10 mouse cellular contexts compared by ENCODE assay signal in genomic region chr3:18868117-18868739, GRCm38 (mm10).
A peak's percentile ranks its signal among the peaks of the same experiment; 100 is the strongest.
DNase-seq lines count a peak whose midpoint lies in the region; ATAC-seq and TF ChIP-seq lines count a peak whose summit lies in the region.
"Had no signal": no experiment of that assay in that cellular context is flagged by ENCODE, and none has a peak within 500 bp of the region (broad histone marks: within the 10 kb centered on the region; RNA-seq: fewer than 3 reads in every experiment).

No protein-coding gene starts in this region.

- peak; percentile 94 for ATAC-seq in lung, embryonic 15.5 days (ENCODE audit: borderline replicate concordance, extremely low read depth, low FRiP score, low TSS enrichment)
- no peak for ATAC-seq in megakaryocyte progenitor cell, adult 5-6 weeks (replicated peaks; ENCODE audit: poor library complexity)

- peak overlapping the region; percentile 53 for H3K27ac ChIP-seq in lung, embryonic 15.5 days
- H3K27ac ChIP-seq in left cerebral cortex, adult 2 months: no peak overlapping the region
- no peak overlapping the region for H3K27ac ChIP-seq in forebrain, embryonic 10.5 days
- H3K27ac ChIP-seq: liver, embryonic 13.5 days had no signal

- peak; percentile 2 for DNase-seq in adrenal gland, adult 8-10 months
- no peak for DNase-seq in adrenal gland, postnatal 36 days
- peak; percentile 5 to 24 for DNase-seq in urinary bladder, adult 18-20 months (ENCODE audit: low spot score in 2 of 2)
- no peak for DNase-seq in urinary bladder, postnatal 25 days (ENCODE audit: low spot score)
- DNase-seq in left cerebral cortex, adult 2 months (ENCODE audit: extremely low spot score in 1 of 2, low spot score in 2 of 2): no peak
- DNase-seq in forebrain, embryonic 10.5 days (ENCODE audit: extremely low spot score, low spot score): no peak
- DNase-seq: liver, embryonic 13.5 days; thymus, postnatal 4 days had no signal

- no peaks in the 10 kb centered on the region for H3K36me3 ChIP-seq in lung, embryonic 15.5 days
- no peaks in the 10 kb centered on the region for H3K36me3 ChIP-seq in forebrain, embryonic 10.5 days (replicated peaks)
- H3K36me3 ChIP-seq: liver, embryonic 13.5 days had no signal

- no peak for TF ChIP-seq CTCF in left cerebral cortex, adult 2 months (IDR thresholded peaks at IDR 0.05)

- WGBS in lung, embryonic 15.5 days: 29% methylated on average over 4 of the region's 4 CpGs
- WGBS in forebrain, embryonic 10.5 days: 84% methylated on average over 4 of the region's 4 CpGs

- peaks cover 8% of the 10 kb centered on the region; the same call in 1 of the 2 replicates for H3K4me1 ChIP-seq in lung, embryonic 15.5 days
- no peaks in the 10 kb centered on the region for H3K4me1 ChIP-seq in forebrain, embryonic 10.5 days
- H3K4me1 ChIP-seq: liver, embryonic 13.5 days had no signal

- H3K4me3 ChIP-seq in lung, embryonic 15.5 days: no peak overlapping the region
- H3K4me3 ChIP-seq in left cerebral cortex, adult 2 months: no peak overlapping the region
- H3K4me3 ChIP-seq in forebrain, embryonic 10.5 days: no peak overlapping the region
- H3K4me3 ChIP-seq: liver, embryonic 13.5 days had no signal

- H3K4me2 ChIP-seq in lung, embryonic 15.5 days: no peak overlapping the region
- H3K4me2 ChIP-seq: liver, embryonic 13.5 days had no signal

- no peak overlapping the region for H3K9ac ChIP-seq in lung, embryonic 15.5 days
- H3K9ac ChIP-seq: liver, embryonic 13.5 days had no signal

- H3K27me3 ChIP-seq in lung, embryonic 15.5 days: no peaks in the 10 kb centered on the region
- H3K27me3 ChIP-seq in forebrain, embryonic 10.5 days (ENCODE audit: poor library complexity, severe bottlenecking): no peaks in the 10 kb centered on the region
- H3K27me3 ChIP-seq: liver, embryonic 13.5 days had no signal

- intact Hi-C loops in left cerebral cortex, adult 2 months (cut with DNase I): no loop called here

- H3K9me3 ChIP-seq in lung, embryonic 15.5 days: no peaks in the 10 kb centered on the region
- no peaks in the 10 kb centered on the region for H3K9me3 ChIP-seq in forebrain, embryonic 10.5 days
- H3K9me3 ChIP-seq: liver, embryonic 13.5 days had no signal

Comparison
In these comparisons a context has a peak if more than half of its experiments do, and no peak if none do; other contexts are left out.
1. DNase-seq: peak in adrenal gland, adult 8-10 months (single experiment) and urinary bladder, adult 18-20 months (2 of 2); none in adrenal gland, postnatal 36 days (0 of 2), urinary bladder, postnatal 25 days (single experiment), left cerebral cortex, adult 2 months (0 of 2) and forebrain, embryonic 10.5 days (single experiment).